Mouse (Mus musculus): ENCODE data around the gene Orc3.
A peak's percentile ranks its signal among the peaks of the same experiment; 100 is the strongest.
"Not testable (repeated sequence)": the region's sequence is repeated elsewhere in the genome, so short reads cannot be mapped to it uniquely, and the experiment has no call there.

The Orc3 gene

DNA sequence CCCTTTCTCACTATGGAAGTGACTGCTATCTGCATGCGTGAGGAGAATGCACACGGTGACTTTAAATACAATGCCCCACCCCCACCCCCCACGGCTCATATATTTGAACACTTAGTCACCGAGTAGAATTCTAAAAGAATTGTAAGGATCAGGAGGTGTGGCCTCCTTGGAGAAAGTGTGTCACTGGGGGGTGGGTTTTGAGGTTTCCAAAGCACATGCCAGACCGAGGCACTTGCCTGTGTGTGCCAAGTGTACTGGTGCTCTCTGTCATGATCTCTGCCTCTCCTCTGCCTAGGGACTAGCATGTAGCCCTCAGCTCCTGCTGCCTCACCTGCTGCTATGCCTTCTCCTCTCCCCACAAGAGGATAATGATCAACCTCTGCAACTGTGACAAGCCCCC is 32.3 kb downstream of the Orc3 start:
- no peak for DNase-seq (ENCODE audit: low spot score)

DNA sequence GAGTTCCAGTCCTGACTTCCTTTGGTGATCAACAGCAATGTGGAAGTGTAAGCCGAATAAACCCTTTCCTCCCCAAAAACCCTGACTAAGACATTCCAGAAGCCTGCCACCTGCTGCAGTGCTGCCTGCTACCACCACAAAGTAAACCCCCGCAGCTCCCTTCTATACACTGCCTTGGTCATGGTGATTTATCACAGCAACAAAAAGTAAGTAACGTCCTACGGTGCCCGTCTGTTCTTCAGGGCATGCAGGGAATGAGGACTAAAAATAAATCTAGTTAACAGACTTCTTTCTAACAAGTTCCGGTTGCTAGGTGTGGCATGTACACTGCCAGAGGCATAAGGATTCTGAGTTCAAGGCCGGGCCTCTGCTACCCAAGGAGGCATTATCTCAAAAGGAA is 32.8 kb downstream of the Orc3 start:
- no peak for DNase-seq (ENCODE audit: low spot score)

DNA sequence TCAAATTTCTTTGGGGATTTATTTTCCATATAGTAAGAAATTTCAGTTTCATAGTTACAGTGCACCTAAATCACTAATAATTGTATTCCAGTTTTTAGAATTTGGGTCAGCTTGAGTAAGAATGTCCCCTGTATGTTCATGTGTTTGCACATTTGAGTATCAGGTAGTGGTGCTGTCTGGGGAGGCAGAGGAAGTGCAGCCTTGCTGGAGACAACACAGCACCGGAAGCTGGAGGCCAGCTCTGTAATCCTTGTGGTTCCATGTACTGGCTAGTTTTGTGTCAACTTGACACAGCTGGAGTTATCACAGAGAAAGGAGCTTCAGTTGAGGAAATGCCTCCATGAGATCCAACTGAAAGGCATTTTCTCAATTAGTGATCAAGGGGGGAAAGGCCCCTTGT is 33.3 kb downstream of the Orc3 start:
- DNase-seq (ENCODE audit: low spot score): not testable (repeated sequence)

DNA sequence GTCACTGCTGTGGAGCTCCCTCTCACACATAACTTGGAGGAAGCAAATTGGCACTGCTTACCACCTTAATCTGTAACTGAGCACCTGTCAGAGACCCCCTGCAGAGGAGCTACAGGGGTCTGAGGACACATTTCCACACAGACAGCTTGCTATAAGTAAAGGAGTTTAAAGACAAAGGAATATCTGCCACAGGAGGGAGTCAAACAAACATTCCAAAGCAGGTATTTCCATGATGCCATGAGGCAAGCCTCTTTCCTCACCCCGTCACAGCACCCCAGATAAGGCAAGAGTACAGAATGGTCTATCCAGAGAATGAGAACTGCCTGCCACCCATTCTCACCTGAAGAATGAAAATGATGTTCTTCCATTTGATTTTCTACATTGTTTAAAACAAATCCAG is 35.5 kb downstream of the Orc3 start:
- no peak for DNase-seq (ENCODE audit: low spot score)

DNA sequence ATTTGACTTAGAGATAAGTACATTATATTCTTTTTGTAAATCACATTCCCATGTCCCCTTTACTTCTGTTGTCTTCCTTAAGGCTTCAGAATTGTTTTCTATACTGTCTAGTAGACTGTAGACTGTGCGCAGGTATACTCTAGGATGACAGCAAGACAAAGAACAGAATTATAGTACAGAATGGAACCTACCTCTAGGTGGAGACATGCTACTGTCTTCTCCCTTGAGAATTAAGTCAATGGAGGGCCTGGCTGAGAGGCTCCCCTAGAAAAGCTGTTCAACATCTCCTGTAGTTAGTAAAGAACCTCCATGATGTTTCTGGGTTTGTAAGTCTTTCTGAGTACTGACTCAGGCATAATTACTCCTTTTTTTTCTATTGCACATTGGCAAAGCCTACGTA is 37.7 kb downstream of the Orc3 start:
- DNase-seq (ENCODE audit: low spot score): no peak

DNA sequence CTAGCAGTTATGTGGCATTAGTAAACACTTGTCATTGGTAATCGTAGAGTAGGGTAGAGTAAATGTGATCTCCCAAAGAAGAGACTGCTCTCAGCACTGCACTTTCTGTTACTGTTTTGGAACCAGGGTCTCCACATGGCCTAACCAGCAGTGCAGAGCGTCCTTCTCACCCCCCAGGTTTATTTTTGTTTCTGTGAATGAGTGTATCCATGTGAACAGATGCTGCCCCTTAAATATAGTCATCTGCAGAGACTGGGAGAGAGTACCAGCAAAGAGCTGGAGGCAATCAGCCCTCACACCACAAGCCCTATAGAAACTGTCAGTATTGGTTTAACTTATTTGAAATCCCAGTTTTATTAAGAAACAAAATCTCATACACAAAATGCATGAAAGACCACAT is 41.9 kb downstream of the Orc3 start:
- DNase-seq (ENCODE audit: low spot score): no peak

DNA sequence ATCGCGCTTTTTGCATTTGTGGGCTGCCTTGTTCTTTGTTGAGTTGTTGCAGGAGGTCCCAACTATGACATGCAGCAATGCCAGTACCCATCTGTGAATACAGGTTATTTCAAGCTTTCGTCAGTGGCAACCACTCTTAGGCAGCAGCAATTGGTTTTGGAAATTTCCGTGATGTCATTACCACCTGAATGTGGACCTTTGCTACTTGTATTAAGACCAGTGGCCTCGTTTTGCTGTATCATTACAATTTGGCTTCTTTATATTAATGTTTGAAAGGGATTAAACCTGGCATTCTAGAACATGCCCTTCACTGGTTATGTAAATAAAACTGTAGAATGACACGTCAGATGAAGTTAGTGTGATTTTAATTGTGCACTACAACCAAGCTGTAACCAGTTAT is 48.5 kb downstream of the Orc3 start:
- no peak for DNase-seq (ENCODE audit: low spot score)

DNA sequence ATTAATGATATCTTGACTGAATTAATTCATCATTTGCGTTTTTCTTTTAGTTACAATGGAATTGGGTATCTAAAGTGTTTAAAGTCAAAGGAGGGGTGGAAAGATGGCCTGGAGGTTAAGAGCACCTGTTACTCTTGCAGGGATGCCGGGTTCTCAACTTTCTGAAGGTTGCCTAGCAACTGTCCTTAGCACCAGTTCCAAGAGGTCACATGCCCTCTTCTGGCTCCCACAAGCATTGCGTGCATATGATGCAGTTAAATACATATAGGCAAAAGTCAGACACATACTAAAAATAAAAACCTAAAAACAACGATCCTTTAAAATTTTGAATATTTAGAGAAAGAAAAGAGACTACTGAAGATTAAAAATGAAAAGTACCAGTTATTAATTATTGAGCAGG is 53.8 kb downstream of the Orc3 start:
- no peak for DNase-seq (ENCODE audit: low spot score)

DNA sequence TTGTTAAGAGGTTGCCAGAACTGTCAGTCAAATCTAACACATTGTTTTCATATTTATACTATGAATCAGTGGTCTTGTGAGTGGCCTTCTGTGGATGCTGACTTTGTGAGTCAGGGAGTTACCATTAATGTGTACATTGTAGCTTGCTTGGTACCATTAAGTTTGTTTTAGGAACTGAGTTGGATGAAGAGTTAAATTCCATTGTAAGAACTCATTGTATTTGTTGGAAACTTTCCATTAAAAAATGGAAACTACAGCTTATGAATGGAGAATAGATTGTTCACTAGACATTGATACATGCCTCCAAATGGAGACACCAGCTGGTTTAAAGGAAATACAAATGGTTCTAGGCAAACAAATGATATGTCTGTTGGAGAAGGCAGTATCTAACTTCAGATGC is 58.6 kb downstream of the Orc3 start:
- no peak for DNase-seq (ENCODE audit: low spot score)

DNA sequence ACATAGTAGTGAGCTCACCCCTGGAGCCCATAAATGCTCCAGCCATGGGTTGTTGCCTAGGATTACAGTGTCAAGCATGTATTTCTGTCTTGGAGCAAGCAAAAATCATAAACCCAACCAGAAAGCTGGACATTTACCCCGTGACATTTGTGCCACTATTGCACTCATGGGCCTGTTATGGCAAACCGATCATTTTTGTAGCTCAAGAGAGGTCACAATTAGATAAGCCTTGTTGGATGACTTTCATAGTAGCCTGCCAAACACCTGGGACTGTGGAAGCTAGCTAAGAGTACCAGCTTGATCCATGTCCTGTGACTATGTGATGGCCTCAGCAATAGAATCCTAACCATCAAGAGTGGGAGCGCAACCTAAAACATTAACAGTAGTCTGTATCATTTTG is 59.1 kb downstream of the Orc3 start:
- no peak for DNase-seq (ENCODE audit: low spot score)

DNA sequence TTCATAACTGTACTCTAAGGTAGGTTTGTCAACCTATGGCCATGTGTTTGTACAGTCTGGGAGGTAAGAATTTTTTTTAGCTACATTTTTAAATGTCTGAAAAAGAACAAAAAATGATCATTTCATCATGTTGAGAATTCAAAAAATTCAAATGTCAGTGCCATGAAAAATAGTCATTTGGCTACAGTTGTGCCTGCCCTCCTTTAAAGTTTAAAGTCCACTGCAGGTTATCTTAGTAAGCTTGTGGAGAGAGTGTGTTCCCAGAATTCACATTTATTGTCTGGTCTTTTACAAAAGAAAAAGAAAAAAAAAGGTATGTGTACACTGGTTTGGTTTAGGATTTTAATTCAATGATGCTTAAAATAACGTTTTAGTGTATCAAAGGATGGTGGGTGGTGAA is 60.1 kb downstream of the Orc3 start:
- DNase-seq (ENCODE audit: low spot score): no peak

DNA sequence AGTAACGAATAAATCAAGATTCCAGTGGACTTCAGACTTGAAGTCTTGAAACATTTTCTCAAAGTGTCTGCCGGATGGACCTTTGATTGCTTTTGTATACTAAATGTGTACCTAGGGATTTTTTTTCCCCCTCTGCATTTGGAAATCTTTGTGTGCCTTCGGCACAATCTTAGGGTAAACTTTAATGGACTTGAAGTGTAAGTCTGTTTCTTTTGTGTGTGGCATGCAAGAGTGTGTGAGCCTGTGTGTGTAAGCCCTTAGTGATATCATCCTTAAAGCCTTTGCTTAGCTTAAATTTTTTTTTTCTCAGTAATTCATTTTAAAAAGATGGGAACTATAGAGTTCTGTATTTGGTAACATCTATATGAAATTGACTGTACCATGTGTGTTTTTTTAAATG is 62.8 kb downstream of the Orc3 start:
- no peak for DNase-seq (ENCODE audit: low spot score)

DNA sequence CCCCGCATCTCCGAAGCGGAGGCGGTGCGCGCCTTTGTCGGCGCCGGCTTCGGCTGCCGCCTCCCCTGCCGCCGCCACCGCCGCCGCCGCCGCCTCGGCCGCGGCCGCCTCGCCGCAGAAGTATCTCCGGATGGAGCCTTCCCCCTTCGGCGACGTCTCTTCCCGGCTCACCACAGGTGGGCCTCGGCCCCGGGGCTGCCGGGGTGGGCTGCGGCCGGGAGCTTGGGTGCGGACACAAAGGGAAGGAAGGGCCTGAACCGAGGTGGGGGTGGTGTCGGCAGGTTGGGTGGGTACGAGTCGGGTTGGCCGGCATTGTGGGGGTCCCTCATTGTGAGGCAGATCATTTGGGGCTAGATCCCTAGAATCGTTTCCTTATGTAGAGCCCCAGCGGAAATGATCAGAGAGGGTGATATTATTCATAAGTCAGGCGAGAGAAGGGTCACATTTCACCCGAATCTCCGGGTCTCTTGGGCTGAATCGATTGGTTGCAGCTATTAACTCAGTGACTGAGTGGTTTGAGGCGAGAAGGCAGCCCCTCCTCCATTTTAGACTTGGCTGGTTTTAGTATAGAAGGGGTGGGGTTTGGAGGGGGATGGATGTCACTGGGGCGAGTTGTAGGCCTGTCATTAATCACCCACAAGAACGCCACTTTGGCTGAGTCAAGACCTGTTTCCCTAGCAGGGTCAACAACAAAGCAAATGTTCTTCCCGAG is 63.5 kb downstream of the Orc3 start:
- peak; percentile 21 for DNase-seq (ENCODE audit: low spot score)

DNA sequence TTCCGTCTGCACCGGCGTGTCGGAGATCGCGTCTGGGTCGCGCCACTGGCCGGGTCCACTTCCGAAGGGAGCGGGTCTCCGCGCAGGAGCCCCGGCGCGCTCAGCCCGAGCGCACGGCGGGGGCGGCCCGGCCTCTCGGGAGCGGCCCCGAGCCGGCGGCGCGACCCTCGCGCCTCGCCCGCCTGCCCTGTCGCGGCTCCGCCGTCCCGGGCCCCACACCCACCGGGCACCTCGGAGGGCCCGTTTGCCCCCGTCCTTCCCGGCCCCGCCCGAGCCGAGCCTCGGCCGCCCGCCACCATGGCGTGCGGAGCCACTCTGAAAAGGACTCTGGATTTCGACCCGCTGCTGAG is 64.0 kb downstream of the Orc3 start, which contains the start of gene Akirin2:
TSS of gene Akirin2 (plus strand) at position 190 of the 350 bp plus-strand sequence.
- no peak for DNase-seq (ENCODE audit: low spot score)

DNA sequence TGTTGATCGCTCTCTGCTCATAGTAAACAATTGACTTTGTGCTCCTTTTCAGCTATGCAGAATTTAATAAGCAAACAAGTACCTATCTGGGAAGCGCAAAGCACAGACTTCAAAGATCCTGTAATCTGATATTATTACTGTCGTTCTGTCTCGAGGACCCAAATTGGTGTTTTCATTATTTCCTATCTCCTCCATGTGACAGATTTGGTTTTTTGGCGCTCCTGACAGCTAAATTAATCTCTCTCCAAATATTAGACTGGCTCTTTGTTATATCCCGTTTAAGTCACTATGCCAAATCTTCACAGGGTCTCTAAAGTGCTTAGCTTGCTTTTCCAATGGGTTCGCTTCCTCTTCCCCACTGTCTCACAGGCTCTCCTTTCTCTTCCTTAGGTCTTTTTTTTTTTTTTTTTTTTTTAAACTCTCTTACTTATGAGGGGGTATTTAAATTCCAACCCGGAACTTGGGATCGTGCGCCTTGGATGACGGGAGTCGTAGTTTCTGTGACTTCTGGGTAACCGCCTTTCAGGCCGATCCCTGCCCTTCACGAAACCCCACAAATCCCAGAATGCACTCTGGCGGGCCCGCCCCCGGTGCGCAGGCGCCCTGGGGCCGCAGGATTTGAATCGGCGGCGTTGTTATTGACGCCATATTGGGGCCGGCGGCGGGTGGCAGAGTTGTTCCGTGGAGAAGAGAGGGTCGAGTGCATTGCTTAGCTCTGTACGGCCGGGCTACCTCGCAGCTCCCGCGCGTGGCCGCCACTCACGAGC is 64.6 kb downstream of the Orc3 start:
- peak; percentile 95 for DNase-seq (ENCODE audit: low spot score)

DNA sequence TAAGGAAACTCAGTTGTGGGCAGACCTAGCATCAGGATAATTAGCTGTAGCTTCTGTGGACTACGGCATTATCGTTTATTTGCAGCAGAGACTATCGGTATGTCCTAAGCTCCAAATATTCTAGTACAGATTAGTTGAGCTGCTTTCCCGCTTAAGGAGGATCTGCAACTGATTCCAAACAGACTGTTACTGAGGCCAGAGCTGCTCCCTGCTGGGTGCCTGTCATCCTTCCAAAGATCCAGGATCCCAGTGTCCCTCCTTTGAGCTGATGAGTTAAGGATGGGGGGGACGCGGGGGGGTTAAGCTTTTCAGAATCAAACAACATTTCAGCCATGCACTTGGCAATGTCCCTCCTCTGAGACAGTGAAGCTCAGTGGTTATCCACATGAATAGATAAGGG is 84.8 kb downstream of the Orc3 start:
- no peak for DNase-seq (ENCODE audit: low spot score)

DNA sequence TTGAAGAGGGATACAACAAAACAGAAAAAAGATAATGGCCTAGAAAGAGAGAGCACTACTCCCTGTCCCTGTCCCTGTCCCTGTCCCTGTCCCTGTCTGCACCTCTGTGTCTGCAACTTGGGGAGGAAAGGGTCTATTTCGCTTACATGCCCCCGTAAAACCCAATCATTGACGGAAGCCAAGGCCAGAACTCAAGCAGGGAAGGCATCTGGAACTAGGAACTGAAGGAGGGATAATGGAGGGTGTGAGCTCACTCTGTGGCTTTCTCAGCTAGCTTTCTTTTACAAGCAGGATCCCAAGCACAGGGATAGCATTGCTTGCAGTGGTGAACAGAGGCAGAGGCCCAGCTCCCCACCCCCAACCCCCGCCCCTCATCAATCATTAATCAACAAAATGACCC is 85.4 kb downstream of the Orc3 start:
- no peak for DNase-seq (ENCODE audit: low spot score)

DNA sequence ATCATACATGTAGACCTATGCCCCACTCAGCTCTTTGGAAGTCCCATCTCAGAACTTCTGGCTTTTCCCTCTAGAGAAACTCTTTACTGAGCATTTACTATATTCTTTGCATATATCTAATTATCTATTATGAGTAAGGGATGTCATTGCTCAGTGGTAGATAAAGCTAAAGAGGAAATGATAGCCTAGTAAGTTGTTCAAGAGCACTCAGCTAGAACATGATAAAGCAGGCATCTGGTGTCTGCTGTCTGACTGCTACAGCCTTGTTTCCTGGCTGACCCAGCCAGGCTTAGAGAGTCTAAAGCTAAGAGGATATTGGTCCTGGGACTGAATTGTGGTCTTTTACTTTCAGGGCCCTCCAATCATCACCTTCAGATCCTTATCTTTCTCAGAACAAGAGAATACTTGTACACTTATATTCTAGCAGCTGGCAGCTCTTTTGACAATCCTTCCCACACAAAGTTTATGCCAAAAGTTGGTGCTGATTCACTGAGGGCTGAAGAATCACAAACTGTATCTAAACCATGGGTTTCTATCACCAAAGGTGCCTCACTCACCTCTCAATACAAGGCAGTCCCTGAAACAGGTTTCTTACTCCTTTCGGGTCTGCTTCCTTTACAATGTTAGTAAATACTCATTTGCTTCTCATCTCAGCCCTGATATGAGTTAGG is 86.2 kb downstream of the Orc3 start:
- DNase-seq (ENCODE audit: low spot score): no peak

DNA sequence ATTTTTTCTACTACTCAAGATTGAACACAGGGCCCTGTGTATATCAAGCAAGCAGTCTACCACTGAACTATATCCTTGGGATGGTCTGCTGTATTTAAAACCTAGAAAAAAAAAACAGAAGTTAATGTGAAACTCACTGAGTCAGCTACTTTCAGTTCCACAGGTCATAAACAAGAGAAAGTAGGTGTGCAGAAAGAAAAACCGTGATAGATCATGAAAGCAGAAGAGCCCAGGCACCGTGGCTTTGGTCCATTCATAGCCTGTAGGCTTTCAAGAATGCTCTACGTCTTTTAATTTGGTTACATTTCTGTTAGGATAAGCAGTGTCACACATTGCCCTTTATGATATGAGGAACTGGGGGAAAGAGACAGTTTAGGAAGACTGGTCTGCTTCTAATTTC is 88.0 kb downstream of the Orc3 start:
- DNase-seq (ENCODE audit: low spot score): no peak

DNA sequence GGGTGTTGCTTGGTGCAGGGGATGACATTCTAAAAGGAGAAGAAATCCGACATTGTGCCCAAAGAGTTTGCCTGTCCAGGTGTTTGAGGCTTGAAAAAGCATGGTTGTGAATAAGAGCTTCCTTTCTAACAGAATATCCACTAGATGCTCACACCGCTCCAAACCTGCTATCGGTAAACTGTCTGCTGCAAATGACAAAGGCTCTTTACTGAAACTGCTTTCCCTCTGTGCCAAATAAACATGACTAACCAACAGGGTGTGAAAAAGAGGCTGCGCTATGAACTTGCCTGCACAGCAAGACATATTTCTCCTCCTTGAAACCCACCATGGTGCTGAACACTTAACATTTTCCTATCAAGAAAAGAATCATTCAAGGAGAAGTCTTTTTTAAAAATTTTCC is 91.2 kb downstream of the Orc3 start:
- no peak for DNase-seq (ENCODE audit: low spot score)

DNA sequence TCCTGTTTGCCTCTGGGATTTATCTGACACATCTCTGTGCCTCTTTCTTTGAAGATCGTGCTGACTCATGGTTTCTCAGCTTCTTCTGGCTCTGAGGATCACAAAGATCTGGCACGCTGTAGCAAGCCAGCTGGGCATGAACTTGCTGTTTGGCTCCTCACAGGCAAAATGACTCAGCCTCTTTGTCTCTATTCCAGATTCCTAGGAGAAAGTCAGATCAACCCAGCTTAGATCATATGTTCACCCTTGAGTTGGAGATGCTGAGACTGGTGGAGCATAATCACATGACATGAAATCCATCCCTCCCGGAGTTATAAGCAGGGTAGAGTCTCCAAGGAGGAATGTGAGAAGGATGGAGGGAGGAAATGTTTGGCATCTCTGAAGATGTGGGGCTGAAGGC is 91.9 kb downstream of the Orc3 start:
- DNase-seq (ENCODE audit: low spot score): no peak

All from ovary, postnatal 10 days (tissue).